Mouse (Mus musculus) Patski (cell line): Measurements from ENCODE around the gene Mansc1. TPM values are rescaled to one million over a fixed set of nuclear protein-coding genes. Genes with fewer than 3 reads are reported as not detected.

ENCODE experiments used
- ATAC-seq: fragments of 100-300 bp; one replicate; pipeline ENCODE4 v1.8.0; 2021
- CTCF ChIA-PET: fragments of 350-600 bp; sonication (Branson Sonifier 250); formaldehyde crosslinking; loops from one replicate; lab custom pipeline; 2022; ENCODE audit warnings: inconsistent platforms; lab: Charles Lee
- POLR2A ChIA-PET: fragments of 350-600 bp; sonication (Branson Sonifier 250); formaldehyde crosslinking; loops from one replicate; lab custom pipeline; 2022; ENCODE audit warnings: antibody characterized with exemption, inconsistent platforms; lab: Charles Lee
- DNase-seq: peaks from one replicate; pipeline ENCODE4 v3.0.0-alpha.2; 2011; ENCODE audit warnings: low read depth, low spot score
- H3K27me3 ChIP-seq: fragments of 371-371 bp; one replicate; pipeline ENCODE4 v1.5.1; 2021
- CTCF ChIP-seq: fragments of 100-300 bp; IDR thresholded peaks from one replicate; pipeline ENCODE4 v1.5.1; 2021
- in situ Hi-C: fragments of 300-500 bp; cut with MboI; formaldehyde crosslinking; loops from 3 replicates; pipeline ENCODE4 v1.11.1; 2018; ENCODE audit warnings: low pct_unique_long_range_greater_than_20kb, mixed read lengths
- polyA plus RNA-seq: library from polyadenylated mRNA; unstranded; gene quantifications from one replicate; pipeline ENCODE4 v1.2.3, GENCODE M21; 2021

Gene Mansc1
- polyA plus RNA-seq, 1 experiment from 2014 or later = not detected

DNA sequence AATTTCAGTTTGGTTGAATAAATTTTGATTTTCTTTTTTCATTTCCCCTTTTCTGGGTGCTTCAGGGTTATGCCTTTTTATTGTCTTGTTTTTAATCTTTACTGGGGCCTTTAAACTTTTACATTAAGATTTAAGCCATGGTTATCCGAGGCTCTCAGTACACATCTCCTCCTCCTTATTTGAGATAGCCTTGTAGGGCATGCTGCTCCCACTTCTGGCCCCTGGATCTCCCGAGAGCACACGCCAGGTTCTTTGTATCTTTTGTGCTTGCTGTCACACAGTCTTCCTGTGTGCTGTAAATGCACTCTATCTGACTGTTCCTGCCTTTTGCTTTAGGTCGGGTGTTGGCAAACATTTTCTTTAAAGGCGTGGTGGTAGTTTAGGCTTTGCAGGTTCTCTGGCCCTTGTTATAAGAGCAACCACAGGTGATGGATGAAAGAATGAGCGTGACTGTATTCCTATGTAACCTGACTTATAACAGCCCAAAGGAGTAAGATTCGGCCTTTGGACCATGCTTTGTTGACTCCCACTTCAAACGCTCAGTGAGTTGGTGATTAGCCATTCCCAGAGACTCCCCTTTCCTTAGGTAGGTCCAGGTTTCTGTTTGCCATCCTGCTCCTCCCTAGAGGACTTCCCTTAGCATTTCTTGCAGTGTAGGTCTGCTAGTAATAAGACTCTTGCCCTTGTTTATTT, 28.6 kb upstream of the Mansc1 start:
- POLR2A ChIA-PET = no interaction called here
- ATAC-seq = no peak
- TF ChIP-seq CTCF = no peak
- no peaks in the 10 kb centered on the region for H3K27me3 ChIP-seq
- DNase-seq = no peak
- CTCF ChIA-PET = no interaction called here
- in situ Hi-C loops = loop anchor here (5.0 kb wide), 1 partner anchor 166 kb away; no protein-coding TSS in a partner anchor

DNA sequence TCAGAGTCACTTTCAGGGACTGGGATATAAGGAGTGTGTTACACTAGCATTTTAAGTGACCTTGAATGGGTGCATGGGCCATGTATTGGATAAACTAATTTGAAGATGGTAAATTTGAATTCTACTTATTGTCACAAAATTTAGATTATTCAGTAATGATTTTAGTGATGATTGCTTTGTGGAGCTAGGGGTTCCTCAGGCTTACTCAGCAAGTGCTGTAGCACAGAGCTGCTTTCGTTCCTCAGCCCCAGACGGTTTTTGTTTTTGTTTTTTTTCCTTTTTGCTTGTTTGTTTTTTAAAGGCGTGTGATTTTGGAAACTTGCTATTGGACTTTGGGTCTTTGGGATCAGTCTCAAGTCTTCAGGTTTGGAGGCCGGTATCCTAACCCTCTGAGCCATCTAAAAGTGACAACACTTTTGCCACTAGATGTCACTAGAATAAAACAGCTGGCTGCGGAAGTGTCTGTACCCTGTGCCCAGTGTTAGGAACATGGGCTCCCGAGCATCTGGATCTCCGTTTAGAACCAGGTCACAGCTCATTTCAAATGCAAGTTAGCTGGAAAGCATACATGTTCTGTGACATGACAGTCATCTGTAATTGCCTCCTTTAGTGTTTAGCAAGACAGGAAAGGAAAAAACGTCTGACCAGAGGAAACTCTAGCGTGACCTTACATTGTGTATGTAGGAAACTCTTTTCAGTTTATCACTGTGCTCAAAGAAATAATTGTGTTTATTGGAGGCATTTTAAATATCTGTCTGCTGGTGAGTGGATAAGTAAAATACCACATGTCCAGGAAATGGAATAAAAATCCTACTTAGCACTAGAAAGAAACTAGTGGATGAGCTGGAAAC, 27.0 kb upstream of the Mansc1 start:
- no peaks in the 10 kb centered on the region for H3K27me3 ChIP-seq
- peak; percentile 79 for TF ChIP-seq CTCF
- ATAC-seq = peak; percentile 86
- no peak for DNase-seq
- CTCF ChIA-PET = interaction anchor here (0.8 to 2.4 kb wide), 19 partner anchors 10 to 288 kb away, joined by 3 to 17 read pairs (median 4); no protein-coding TSS in a partner anchor
- POLR2A ChIA-PET = interaction anchor here (1.1 kb wide), 1 partner anchor 9 kb away, joined by 3 read pairs; no protein-coding TSS in a partner anchor
- in situ Hi-C loops = loop anchor here (5.0 kb wide), 2 partner anchors 203 to 288 kb away; no protein-coding TSS in a partner anchor

DNA sequence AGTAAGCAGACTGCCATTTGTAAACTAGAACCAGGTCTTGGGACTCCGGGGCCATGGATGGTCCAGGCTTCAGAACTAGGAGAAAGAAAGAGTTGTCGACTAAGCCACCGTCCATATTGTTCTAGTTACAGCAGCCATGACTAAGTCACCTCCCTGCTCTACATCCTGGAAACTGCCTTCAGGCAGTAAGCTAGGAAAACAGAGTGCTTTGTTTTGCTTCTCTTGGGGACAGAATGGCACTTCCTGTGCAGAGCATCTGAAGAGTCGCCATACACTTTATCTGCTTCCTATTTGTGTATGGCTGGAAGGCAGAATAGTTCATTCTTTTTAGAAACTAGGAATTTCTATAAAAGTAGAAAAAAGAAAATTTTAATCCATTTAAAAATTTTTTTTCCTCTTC, 24.2 kb upstream of the Mansc1 start:
- DNase-seq (no peak), ATAC-seq (no peak)
- in situ Hi-C loops = loop anchor here (5.0 kb wide), 2 partner anchors 206 to 291 kb away; no protein-coding TSS in a partner anchor
- CTCF ChIA-PET = interaction anchor here (1.2 kb wide), 1 partner anchor 79 kb away, joined by 3 read pairs; no protein-coding TSS in a partner anchor
- H3K27me3 ChIP-seq = no peaks in the 10 kb centered on the region
- POLR2A ChIA-PET = interaction anchor here (0.6 kb wide), 1 partner anchor 162 kb away, joined by 3 read pairs; no protein-coding TSS in a partner anchor
- no peak for TF ChIP-seq CTCF

DNA sequence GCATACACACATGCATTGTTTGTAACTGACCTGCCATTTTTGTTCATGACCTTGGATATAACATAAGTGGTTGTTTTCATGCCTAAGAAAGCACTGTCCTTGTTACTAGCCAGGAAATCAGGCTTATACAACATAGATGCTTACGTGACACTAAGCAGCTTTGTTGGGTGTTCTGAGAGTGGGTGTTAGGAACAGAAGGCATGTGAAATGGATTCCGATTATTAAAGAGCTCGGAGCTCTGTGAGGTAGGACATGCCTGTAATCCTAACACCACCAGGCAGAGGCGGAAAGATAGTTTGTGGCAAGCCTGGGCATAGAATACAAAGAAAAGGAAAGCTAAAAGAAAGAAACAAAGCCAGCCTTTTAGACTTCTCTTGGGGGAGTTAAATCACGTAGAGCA, 16.1 kb upstream of the Mansc1 start:
- no peak for TF ChIP-seq CTCF
- no peak for DNase-seq
- POLR2A ChIA-PET = no interaction called here
- ATAC-seq = no peak
- in situ Hi-C loops = no loop called here
- H3K27me3 ChIP-seq = no peaks in the 10 kb centered on the region
- CTCF ChIA-PET = interaction anchor here (1.0 to 1.7 kb wide), 3 partner anchors 9 to 215 kb away, joined by 3 to 5 read pairs (median 5); no protein-coding TSS in a partner anchor

DNA sequence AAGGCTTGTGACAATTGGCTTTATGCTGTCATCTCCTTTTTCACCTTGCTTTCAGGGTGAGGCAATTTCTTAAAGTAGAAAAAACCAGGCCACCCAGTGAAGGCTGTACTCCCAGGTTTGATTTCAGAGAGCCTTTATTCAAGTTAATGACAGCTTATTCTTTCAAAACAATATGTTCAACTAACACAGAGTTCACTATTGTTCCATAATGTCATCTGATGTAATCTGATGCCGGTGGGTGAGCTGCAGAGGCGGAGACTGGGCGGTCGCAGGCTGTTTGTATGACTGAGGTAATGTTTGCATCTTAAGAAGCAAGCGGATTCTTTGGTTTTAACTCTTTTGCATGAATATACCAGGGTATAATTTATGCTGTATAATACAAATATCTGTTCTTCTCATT, 15.3 kb upstream of the Mansc1 start:
- CTCF ChIA-PET = interaction anchor here (1.0 to 1.7 kb wide), 4 partner anchors 10 to 216 kb away, joined by 3 to 5 read pairs (median 4); no protein-coding TSS in a partner anchor

DNA sequence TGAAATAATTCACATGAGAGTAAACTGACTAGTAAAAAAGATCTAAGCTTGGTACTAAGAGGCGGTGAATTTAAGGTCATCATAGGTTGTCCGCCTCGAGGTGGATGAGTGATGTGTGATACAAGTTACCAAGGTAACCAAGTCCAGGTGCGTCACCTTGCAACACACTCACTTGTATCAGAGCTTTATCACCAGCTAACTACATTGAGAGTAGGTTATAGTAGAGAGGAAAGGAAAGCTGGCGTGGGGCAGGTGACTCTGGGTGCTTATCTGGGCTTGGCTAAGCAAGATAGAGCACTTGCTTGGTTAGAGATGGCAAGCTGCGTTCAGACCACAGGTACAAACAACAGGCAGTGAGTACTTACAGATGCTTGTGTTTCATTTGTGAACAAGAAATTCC, 14.5 kb upstream of the Mansc1 start:
- ATAC-seq (no peak), DNase-seq (no peak)
- in situ Hi-C loops = no loop called here
- POLR2A ChIA-PET = no interaction called here
- no peak for TF ChIP-seq CTCF
- H3K27me3 ChIP-seq = no peaks in the 10 kb centered on the region
- CTCF ChIA-PET = interaction anchor here (1.0 to 1.2 kb wide), 3 partner anchors 12 to 217 kb away, joined by 3 to 4 read pairs (median 4); no protein-coding TSS in a partner anchor

More for the DNA sequence above, 15.3 kb upstream of the Mansc1 start:
- no peak for DNase-seq
- in situ Hi-C loops = no loop called here
- ATAC-seq = no peak
- no peaks in the 10 kb centered on the region for H3K27me3 ChIP-seq
- TF ChIP-seq CTCF = no peak
- POLR2A ChIA-PET = interaction anchor here (0.6 kb wide), 1 partner anchor 180 kb away, joined by 3 read pairs; no protein-coding TSS in a partner anchor

DNA sequence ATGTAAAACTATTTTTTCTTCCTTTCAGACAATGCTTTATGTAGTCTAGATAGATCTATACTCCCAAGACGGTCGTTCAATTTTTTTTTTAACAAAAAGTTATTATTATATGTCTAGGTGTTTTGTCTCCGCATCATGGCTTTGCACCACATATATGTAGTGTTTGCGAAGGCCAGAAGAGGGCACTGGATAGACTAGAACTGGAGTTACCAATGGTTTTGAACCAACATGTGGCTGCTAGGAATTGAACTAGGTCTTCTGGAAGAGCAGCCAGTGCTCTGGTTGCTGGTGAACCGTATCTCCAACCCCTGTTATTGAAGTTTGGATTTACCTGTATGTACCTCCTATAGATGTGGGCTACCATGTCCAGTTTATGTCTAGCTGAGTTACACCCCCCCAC, 11.0 kb upstream of the Mansc1 start:
- CTCF ChIA-PET = no interaction called here
- DNase-seq (no peak), ATAC-seq (no peak)
- POLR2A ChIA-PET = no interaction called here
- no peak for TF ChIP-seq CTCF
- no peaks in the 10 kb centered on the region for H3K27me3 ChIP-seq
- in situ Hi-C loops = no loop called here

DNA sequence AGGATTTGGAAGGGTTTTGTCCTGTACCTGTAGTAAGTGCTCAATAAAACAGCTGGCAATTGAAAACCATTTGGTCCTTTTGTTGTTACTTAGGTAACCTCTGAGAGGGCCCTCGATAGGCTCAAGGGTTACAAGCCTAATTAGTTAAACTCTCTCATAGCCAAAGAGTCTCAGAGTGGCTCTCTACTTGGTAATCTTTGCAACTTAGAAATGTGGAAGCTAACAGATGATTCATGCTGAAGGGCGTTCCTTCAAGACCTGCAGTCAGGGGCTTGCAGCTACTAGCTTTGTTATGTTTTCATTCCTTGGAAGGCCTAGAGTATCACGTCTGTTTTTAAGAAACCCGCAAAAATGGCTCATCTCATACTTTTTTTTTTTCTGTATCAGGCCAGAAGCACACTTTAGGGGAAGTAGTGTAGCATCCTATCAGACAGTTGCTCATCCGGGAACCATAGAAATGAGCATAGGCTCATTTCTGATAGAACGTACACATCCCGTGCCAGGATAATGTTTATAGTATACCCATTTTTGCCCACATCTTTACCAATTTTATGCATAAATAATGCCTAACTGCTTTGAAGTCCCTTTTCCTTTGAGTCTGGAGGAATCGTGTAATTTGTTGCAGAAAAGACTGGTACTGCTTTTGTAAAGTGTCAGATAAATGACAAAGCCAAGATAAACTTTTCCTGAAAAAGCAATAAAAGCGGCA, 9.6 kb upstream of the Mansc1 start:
- ChIA-PET CTCF (interaction anchor here (0.7 to 2.2 kb wide), 4 partner anchors 16 to 234 kb away, joined by 3 to 5 read pairs (median 3); no protein-coding TSS in a partner anchor), POLR2A (no interaction called here)
- ATAC-seq (no peak), DNase-seq (no peak)
- no peak for TF ChIP-seq CTCF
- in situ Hi-C loops = no loop called here
- H3K27me3 ChIP-seq = no peaks in the 10 kb centered on the region

DNA sequence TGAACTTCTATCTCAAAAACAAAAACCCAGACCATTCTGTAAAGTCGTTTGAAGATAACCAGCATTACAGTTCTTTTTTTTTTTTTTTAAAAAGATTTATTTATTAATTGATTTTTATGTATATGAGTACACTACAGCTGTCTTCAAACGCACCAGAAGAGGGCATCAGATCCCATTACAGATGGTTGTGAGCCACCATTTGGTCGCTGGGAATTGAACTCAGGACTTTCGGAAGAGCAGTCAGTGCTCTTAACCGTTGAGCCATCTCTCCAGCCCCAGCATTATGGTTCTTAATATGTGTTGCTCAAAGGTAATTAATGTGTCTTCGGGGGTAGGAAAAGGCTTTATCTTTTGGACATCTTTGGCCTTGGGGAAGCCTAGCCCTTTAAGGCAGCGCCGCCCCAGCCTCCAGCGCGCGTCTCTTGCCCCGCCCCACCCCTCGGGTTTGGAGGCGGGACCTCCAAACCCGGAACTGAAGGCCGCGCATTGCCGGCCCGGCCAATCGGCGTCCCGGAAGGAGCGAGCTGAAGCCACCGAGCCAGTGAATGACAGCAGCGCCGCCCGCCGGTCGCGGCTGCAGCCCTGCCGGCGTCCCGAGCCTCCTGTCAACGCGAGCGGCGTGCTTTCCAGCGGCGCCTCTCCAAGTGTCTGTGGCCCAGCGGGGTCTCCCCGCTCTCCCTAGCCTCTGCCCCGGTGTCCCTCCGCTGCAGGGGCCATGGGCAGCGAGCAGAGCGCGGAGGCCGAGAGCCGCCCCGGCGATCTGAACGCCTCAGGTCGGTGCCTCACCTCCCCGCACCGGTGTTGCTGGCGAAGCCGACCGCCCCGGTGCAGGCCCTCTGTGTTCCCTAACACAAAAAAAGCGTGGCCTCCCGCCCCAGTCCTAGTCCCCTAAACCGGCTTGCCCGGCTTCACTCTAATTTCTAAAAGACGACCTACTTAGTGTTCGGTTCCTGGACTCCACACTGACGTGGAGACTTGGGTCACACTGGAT, 8.5 kb upstream of the Mansc1 start:
- DNase-seq = peak; percentile 54
- peak; percentile 99 for TF ChIP-seq CTCF
- ChIA-PET POLR2A (no interaction called here), CTCF (interaction anchor here (1.0 to 2.2 kb wide), 6 partner anchors 17 to 308 kb away, joined by 3 to 5 read pairs (median 3); no protein-coding TSS in a partner anchor)
- peak; percentile 99 for ATAC-seq
- H3K27me3 ChIP-seq = no peaks in the 10 kb centered on the region
- in situ Hi-C loops = no loop called here
